Mouse (Mus musculus): ENCODE results near the gene Tmem62.

DNA sequence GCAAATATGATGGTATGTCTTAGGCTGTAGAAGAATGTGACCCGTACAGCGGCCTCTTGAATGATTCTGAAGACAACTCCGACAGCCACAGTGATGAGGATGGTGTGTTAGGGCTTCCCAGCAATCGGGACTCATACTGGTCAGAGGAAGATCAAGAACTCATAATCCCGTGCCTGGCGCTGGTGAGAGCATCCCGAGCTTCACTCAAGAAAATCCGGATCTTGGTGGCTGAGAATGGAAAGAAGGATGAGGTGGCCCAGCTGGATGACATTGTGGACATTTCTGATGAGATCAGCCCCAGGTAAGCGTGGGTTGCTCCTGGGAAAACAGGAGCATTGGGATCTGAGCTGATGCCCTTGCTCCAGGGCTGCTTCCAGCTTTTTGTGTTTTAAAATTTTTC, 35.9 kb downstream of the Tmem62 start:
- TF ChIP-seq CTCF (IDR thresholded peaks at IDR 0.05; ENCODE audit: low read depth) (no peak), EP300 (IDR thresholded peaks at IDR 0.05; ENCODE audit: low read depth) (no peak)
